Mouse (Mus musculus) lung, postnatal 0 days (tissue): ENCODE data around the gene Eftud2.

Source experiments
- CTCF ChIP-seq: IDR thresholded peaks from 2 replicates; pipeline ENCODE4 v1.5.1; 2016; ENCODE audit warnings: antibody characterized with exemption, mild to moderate bottlenecking
- EP300 ChIP-seq: IDR thresholded peaks from 2 replicates; pipeline ENCODE4 v1.6.1; 2016; ENCODE audit warnings: antibody characterized with exemption, mild to moderate bottlenecking, control low read depth

DNA sequence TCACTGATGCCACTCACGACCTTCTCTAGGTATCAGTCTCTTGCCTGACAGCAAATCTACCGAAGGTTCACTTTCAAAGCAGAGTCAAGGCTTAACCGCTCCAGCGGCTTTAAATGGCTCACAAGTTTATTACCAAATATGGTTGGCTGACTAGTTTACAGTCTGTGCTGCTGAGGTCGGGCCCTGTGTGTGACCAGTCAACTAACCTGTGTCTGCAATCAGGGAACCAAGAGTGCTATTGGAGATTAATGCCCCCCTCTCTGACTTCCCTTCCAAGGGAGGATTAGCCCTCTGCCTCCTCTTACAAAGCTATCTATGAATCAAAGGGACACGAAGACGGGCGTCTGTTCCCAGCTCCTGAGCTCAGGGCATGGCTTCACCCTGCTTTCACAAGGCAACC lies 86.6 kb downstream of the Eftud2 start:
- TF ChIP-seq CTCF (no peak), EP300 (no peak)
